Mouse (Mus musculus): ENCODE measurements at regions not wholly inside any gene's neighbourhood (a gene's known extent, or its start where the extent isn't known, plus 50 kb on each side); places are given as distances from the start of the nearest gene placed in this dataset.

DNA sequence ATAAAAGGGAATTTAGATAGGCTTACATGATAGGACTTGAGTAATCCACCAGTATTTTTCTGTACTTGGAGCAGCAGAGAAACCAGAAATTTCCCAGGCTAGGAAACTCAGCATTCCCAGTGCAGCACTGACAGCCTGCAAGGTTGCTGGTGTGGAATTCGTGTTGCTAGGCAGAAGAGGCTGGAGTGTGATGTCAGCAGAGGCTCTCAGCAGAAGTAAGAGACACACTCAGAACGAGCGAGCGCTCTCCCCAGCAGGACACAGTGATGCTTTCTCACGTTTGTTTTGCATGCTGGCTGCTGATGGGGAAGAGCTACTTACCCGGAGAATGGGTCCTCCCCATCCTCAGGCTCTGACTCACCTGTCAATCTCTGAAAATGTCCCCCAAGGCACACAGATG lies 104.7 kb downstream of the Dusp6 start:
- DNase-seq (ENCODE audit: low spot score in 2 of 2): peak; percentile 35 to 47

DNA sequence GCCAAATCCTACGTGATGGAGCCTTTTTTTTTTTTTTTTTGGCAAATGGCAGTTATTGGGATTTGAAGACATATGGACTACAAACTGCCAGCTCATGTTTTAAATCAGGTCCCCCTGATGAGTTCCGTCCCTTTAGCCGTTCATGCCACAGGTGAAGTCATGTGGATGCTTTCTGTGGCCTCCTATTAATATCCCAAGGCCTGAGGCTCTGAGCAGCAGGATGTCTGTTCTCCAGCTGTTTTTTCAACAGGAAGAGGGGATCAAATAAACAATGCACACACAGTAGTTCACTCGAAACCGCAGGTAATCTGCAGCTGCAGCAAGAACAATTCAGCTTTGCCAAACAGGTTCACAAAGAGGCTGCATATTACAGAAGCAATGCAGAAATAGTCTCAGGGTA lies 112.1 kb downstream of the Dusp6 start:
- no peak for DNase-seq (ENCODE audit: low spot score in 2 of 2)

- no peak for DNase-seq (ENCODE audit: low spot score in 2 of 2)
Measured at GRCm38 (mm10) chr10:99376430-99376829, 113.4 kb downstream of the Dusp6 start.

- DNase-seq (ENCODE audit: low spot score in 2 of 2): no peak
Measured at GRCm38 (mm10) chr10:99377548-99377947, 114.5 kb downstream of the Dusp6 start.

- DNase-seq (ENCODE audit: low spot score in 2 of 2): no peak
Measured at GRCm38 (mm10) chr10:99379156-99379555, 116.1 kb downstream of the Dusp6 start.

DNA sequence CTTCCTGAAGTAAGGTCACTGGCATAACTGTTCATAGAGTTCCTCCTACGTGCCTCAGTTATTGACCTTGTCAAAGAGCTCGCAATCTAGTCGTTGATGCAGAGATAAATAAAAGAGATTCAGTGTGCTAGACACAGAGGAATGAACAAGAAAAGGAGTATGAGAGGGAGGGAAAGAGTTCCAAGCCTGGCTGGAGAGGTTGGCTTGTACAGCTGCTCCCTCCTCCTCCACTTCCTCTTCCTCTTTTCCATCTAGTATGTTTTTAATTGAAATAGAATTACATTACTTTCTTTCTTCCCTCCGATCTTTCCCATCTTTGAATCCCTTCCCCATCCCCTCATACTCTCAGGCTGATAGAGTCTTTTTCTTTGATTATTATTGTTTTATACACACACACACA lies 117.1 kb downstream of the Dusp6 start:
- no peak for DNase-seq (ENCODE audit: low spot score in 2 of 2)

- no peak for DNase-seq (ENCODE audit: low spot score in 2 of 2)
Measured at GRCm38 (mm10) chr10:99383028-99383427, 120.0 kb downstream of the Dusp6 start.

DNA sequence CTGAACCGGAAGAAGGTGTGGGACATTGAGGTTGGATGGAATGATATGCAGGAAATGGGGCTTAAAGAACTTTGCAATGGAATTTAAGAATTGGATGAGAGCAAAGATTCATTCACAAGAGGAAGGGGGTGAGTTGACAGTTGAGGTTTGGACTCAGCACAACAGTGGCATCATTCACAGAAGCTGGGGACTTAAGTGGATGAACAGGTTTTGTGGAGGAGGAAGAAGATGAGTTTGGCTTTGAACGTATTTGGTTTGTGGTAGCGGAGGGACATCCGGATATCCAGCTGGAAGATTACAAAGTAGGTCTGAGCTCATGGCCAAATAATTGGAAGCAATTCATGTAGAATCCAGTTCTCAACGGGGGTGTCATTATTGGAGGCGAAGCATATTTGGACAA lies 121.3 kb downstream of the Dusp6 start:
- peak in 1 of 2 experiments; percentile 17 for DNase-seq (ENCODE audit: low spot score in 2 of 2)

DNA sequence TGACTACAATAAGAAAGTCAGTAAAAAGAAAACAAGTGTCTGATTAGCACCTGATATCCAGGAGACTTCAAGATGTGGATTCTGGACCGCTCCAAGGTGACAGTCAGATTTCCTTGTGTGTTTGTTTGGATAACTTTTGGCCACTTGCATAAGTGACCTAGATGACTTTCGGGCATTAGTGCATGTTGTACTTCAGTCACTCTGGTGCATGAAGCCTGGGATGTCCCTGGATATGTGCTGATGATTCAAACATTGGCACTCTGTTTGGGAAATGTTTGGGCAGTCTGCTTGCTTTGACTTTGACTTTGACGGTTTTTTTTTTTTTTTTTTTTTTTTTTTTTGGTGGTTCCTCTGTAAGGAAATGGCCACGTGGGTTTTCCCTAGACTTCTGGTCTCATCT lies 121.8 kb downstream of the Dusp6 start:
- no peak for DNase-seq (ENCODE audit: low spot score in 2 of 2)

- no peak for DNase-seq (ENCODE audit: low spot score in 2 of 2)
Measured at GRCm38 (mm10) chr10:99385854-99386253, 122.8 kb downstream of the Dusp6 start.

GRCm38 (mm10) chr10:99388526-99388925 lies 125.5 kb downstream of the Dusp6 start:
- no peak for DNase-seq (ENCODE audit: low spot score in 2 of 2)

- no peak for DNase-seq (ENCODE audit: low spot score in 2 of 2)
Measured at GRCm38 (mm10) chr10:99388986-99389385, 126.0 kb downstream of the Dusp6 start.

DNA sequence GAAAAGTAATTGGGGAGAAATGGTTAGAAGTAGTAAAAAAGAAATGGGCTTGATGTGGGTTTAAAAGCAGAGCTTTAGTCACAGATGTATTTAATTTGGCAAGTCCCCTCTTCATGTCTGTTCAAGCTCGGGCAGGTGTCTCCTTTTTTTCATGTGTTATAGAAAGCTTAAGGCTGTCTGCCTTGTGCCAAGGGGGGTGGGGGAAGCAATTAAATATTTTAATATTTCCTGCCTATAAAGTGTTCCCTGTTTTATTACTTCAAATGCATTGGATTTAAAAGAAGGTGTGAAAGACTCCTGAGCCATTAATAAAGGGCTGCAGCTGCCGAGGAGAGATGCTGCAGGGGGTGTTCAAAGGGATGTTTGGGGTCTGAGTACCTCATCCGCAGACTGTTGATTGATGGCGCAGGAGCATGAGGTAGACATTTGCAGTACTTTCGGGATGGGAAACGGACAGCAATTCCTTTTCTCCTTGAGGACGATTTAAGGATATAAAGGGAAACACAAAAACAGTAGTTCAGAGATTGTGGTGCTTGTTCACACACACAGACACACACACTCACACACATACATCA lies 127.7 kb downstream of the Dusp6 start:
- DNase-seq (ENCODE audit: low spot score in 2 of 2): no peak

- DNase-seq (ENCODE audit: low spot score in 2 of 2): no peak
Measured at GRCm38 (mm10) chr10:99391725-99392124, 128.7 kb downstream of the Dusp6 start.

GRCm38 (mm10) chr10:99392979-99393378 lies 129.9 kb downstream of the Dusp6 start:
- no peak for DNase-seq (ENCODE audit: low spot score in 2 of 2)

DNA sequence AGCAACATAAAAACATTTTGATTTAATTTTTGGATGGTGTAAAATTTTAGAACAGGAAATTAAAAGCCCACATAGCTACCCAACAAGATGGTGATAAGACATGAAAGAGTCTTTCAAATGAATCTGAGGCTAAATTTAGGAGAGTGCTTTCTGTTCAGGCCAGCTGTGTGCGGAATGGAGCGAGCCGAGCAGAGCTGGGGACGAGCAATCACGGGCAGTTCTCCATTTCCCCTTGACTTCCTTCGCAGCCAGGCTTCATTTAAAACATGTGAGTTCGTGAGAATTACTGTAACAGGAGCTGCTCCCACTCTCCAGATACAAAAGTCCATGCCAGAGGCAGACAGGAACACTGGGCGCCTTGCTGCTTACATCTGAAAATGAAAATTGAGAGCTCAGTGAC lies 130.5 kb downstream of the Dusp6 start:
- DNase-seq (ENCODE audit: low spot score in 2 of 2): peak; percentile 24 to 53

GRCm38 (mm10) chr10:99395411-99395810 lies 132.4 kb downstream of the Dusp6 start:
- no peak for DNase-seq (ENCODE audit: low spot score in 2 of 2)

- peak; percentile 44 to 56 for DNase-seq (ENCODE audit: low spot score in 2 of 2)
Measured at GRCm38 (mm10) chr10:99396630-99397029, 133.6 kb downstream of the Dusp6 start.

GRCm38 (mm10) chr10:99400076-99400475 lies 137.0 kb downstream of the Dusp6 start:
- peak; percentile 52 to 56 for DNase-seq (ENCODE audit: low spot score in 2 of 2)

GRCm38 (mm10) chr10:99406764-99407163 lies 143.7 kb downstream of the Dusp6 start:
- no peak for DNase-seq (ENCODE audit: low spot score in 2 of 2)

DNA sequence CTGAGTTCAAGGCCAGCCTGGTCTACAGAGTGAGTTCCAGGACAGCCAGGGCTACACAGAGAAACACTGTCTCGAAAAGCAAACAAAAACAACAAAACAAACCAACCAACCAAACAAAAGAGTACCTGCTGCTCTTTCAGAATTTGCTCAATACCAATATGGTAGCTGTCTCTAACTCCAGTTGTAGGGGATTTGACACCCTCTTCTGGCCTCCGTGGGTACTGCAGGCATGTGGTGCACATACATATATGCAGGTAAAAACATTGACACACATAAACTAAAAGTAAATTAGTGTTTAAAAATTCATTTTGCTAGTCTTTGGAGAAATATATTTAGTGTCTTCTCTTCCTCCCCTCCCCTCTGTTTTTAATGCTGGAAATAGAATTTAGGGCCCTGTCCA lies 145.8 kb downstream of the Dusp6 start:
- no peak for DNase-seq (ENCODE audit: low spot score in 2 of 2)

DNA sequence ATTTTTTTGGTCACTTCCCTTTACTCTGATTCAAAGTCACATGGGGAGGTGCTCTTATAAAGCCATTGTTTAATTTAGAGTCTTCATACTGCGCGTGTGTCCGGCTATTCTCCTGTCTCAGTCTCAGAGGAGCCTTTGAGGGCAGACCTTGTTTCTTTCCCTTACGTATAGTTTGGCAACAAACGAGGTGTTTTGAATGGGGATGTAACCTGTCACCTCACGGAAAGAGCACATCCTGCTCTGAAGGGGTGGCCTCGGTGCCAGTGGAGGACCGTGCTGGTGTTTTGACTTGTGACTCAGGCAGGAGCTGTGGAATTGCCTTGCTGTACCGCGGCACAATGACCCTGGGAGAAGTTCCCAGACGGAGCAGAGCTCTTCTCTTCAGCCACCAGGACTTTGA lies 146.7 kb downstream of the Dusp6 start:
- no peak for DNase-seq (ENCODE audit: low spot score in 2 of 2)

- DNase-seq (ENCODE audit: low spot score in 2 of 2): no peak
Measured at GRCm38 (mm10) chr10:99410754-99411153, 147.7 kb downstream of the Dusp6 start.

- DNase-seq (ENCODE audit: low spot score in 2 of 2): no peak
Measured at GRCm38 (mm10) chr10:99413455-99413854, 150.4 kb downstream of the Dusp6 start.

Data from left cerebral cortex, adult 18-20 months (tissue).